Mouse (Mus musculus) monocyte, adult 2 months (primary cell): ENCODE data around the gene Ackr3.

ENCODE experiments used
- DNase-seq, 2 experiments: peaks; one replicate each; pipeline ENCODE4 v3.0.0; 2022; ENCODE audit warnings: low spot score in 2 of 2, low read depth in 1 of 2

The Ackr3 gene

GRCm38 (mm10) chr1:90227684-90228322 lies 24.0 kb downstream of the Ackr3 start:
- DNase-seq = no peak

- no peak for DNase-seq
Measured at GRCm38 (mm10) chr1:90228323-90228697, 24.5 kb downstream of the Ackr3 start.

- no peak for DNase-seq
Measured at GRCm38 (mm10) chr1:90230611-90231010, 26.8 kb downstream of the Ackr3 start.

- DNase-seq = no peak
Measured at GRCm38 (mm10) chr1:90231591-90232490, 28.1 kb downstream of the Ackr3 start.

- DNase-seq = no peak
Measured at GRCm38 (mm10) chr1:90232491-90232885, 28.7 kb downstream of the Ackr3 start.

- peak; percentile 13 to 46 for DNase-seq
Measured at GRCm38 (mm10) chr1:90234620-90235054, 30.9 kb downstream of the Ackr3 start.

GRCm38 (mm10) chr1:90236640-90237039 lies 32.9 kb downstream of the Ackr3 start:
- no peak for DNase-seq

GRCm38 (mm10) chr1:90238095-90238888 lies 34.5 kb downstream of the Ackr3 start:
- no peak for DNase-seq

GRCm38 (mm10) chr1:90239336-90240225 lies 35.8 kb downstream of the Ackr3 start:
- no peak for DNase-seq

GRCm38 (mm10) chr1:90240287-90240686 lies 36.5 kb downstream of the Ackr3 start:
- no peak for DNase-seq

GRCm38 (mm10) chr1:90242444-90242989 lies 38.7 kb downstream of the Ackr3 start:
- no peak for DNase-seq

GRCm38 (mm10) chr1:90244537-90244936 lies 40.8 kb downstream of the Ackr3 start:
- no peak for DNase-seq

GRCm38 (mm10) chr1:90245533-90245932 lies 41.8 kb downstream of the Ackr3 start:
- no peak for DNase-seq

- no peak for DNase-seq
Measured at GRCm38 (mm10) chr1:90246035-90246434, 42.3 kb downstream of the Ackr3 start.

- DNase-seq = no peak
Measured at GRCm38 (mm10) chr1:90246800-90247199, 43.0 kb downstream of the Ackr3 start.

- DNase-seq = no peak
Measured at GRCm38 (mm10) chr1:90247234-90247633, 43.5 kb downstream of the Ackr3 start.

- no peak for DNase-seq
Measured at GRCm38 (mm10) chr1:90247756-90248541, 44.2 kb downstream of the Ackr3 start.

GRCm38 (mm10) chr1:90248966-90249735 lies 45.4 kb downstream of the Ackr3 start:
- no peak for DNase-seq

GRCm38 (mm10) chr1:90250419-90250818 lies 46.6 kb downstream of the Ackr3 start:
- DNase-seq = no peak
